Mouse (Mus musculus) T-cell, adult 66 days (primary cell): ENCODE data around the gene Caly. TPM values are rescaled to one million over a fixed set of nuclear protein-coding genes. Genes with fewer than 3 reads are reported as not detected.

Experiments used
- total RNA-seq, 2 experiments: library from RNA; stranded (reverse); gene quantifications; 3 replicates in 1 of 2; 4 replicates in 1 of 2; pipeline ENCODE4 v1.2.4; 2023

Caly gene
- total RNA-seq = not detected

GRCm38 (mm10) chr7:140082242-140082678, at the start of gene Caly:
Gene Caly, minus strand, starts transcription at chr7:140082548.

GRCm38 (mm10) chr7:140116329-140117054, 34.1 kb upstream of the Caly start, which contains the start of gene Echs1:
Gene Echs1, minus strand, starts transcription at chr7:140116476.

GRCm38 (mm10) chr7:140115583-140116328, 33.4 kb upstream of the Caly start, which contains the start of gene Paox:
Gene Paox, plus strand, starts transcription at chr7:140115799.

GRCm38 (mm10) chr7:140101993-140102860, 19.9 kb upstream of the Caly start, which contains the start of gene Fuom:
Gene Fuom, minus strand, starts transcription at chr7:140102441.

GRCm38 (mm10) chr7:140092924-140093528, 10.7 kb upstream of the Caly start, which contains the start of gene Prap1:
Gene Prap1, plus strand, starts transcription at chr7:140093395.

GRCm38 (mm10) chr7:140048361-140049114, 33.8 kb downstream of the Caly start, which contains the start of gene Msx3:
Gene Msx3, minus strand, starts transcription at chr7:140049089.

GRCm38 (mm10) chr7:140036281-140037170, 45.8 kb downstream of the Caly start, which contains the start of the genes Zfp511 and Tubgcp2:
Gene Zfp511, plus strand, starts transcription at chr7:140036391.
Gene Tubgcp2, minus strand, starts transcription at chr7:140036669.

Other genes starting within 250 kb of the Caly start
- not detected for gene Adgra1, start 248.4 kb downstream of the Caly start, total RNA-seq
- not detected for gene Kndc1, start 187.9 kb downstream of the Caly start, total RNA-seq
- 1 to 10 TPM; 1.2 to 1.6 TPM for gene Utf1, start 138.8 kb downstream of the Caly start, total RNA-seq
- gene 6430531B16Rik, start 103.8 kb downstream of the Caly start, total RNA-seq = not detected
- 1 to 10 TPM; 5.3 to 6.2 TPM for gene Adam8, start 90.0 kb downstream of the Caly start, total RNA-seq
- 10 to 100 TPM; 34.5 to 36.2 TPM for gene Zfp511, start 46.2 kb downstream of the Caly start, total RNA-seq
- 10 to 100 TPM; 35.2 to 37.0 TPM for gene Tubgcp2, start 45.9 kb downstream of the Caly start, total RNA-seq
- gene Msx3, start 33.5 kb downstream of the Caly start, total RNA-seq = not detected
- not detected for gene Prap1, start 10.8 kb upstream of the Caly start, total RNA-seq
- 10 to 100 TPM; 10.8 to 11.7 TPM for gene Fuom, start 19.9 kb upstream of the Caly start, total RNA-seq
- 1 to 10 TPM; 5.7 to 6.3 TPM for gene Paox, start 33.3 kb upstream of the Caly start, total RNA-seq
- gene Echs1, start 33.9 kb upstream of the Caly start, total RNA-seq = 10 to 100 TPM; 33.6 to 34.2 TPM
- 10 to 100 TPM; 17.5 to 26.8 TPM for gene Mtg1, start 55.0 kb upstream of the Caly start, total RNA-seq
- gene Sprn, start 72.3 kb upstream of the Caly start, total RNA-seq = not detected
- not detected for gene Olfr522, start 82.2 kb upstream of the Caly start, total RNA-seq
- not detected for gene Olfr523, start 90.7 kb upstream of the Caly start, total RNA-seq
- not detected for gene Olfr524, start 123.4 kb upstream of the Caly start, total RNA-seq
- gene Cd163l1, start 135.7 kb upstream of the Caly start, total RNA-seq = 1 to 10 TPM in 1 of 2 experiments, under 1 TPM in 1; 0.86 to 2.6 TPM
- gene 5830411N06Rik, start 164.7 kb upstream of the Caly start, total RNA-seq = 1 to 10 TPM; 3.6 to 4.5 TPM
- not detected for gene Olfr525, start 238.3 kb upstream of the Caly start, total RNA-seq